Mouse (Mus musculus) hindbrain, embryonic 16.5 days (tissue): ENCODE measurements around the gene Synpo2. TPM values are rescaled to one million over a fixed set of nuclear protein-coding genes. Genes with fewer than 3 reads are reported as not detected.

ENCODE experiments used
- ATAC-seq: fragments of 200-750 bp; cut with Nextera tagmentation; 2 replicates; pipeline ENCODE4 v1.8.0; 2017; ENCODE audit warnings: moderate TSS enrichment, moderate library complexity
- H3K27ac ChIP-seq: fragments of 300-500 bp; sonication (generic); 2 replicates; pipeline ENCODE4 v1.5.1; 2014; ENCODE audit warnings: low read depth, mild to moderate bottlenecking, control low read depth, low read length, moderate library complexity
- H3K27me3 ChIP-seq: fragments of 300-500 bp; sonication (generic); replicated peaks from 2 replicates; pipeline ENCODE4 v1.6.1; 2014; ENCODE audit warnings: low read length; ENCODE audit not compliant: control insufficient read depth, insufficient read depth
- H3K36me3 ChIP-seq: fragments of 300-500 bp; sonication (generic); 2 replicates; pipeline ENCODE4 v1.6.1; 2014; ENCODE audit warnings: mild to moderate bottlenecking, low read length, moderate library complexity, mixed read lengths; ENCODE audit not compliant: control insufficient read depth, insufficient read depth
- H3K4me1 ChIP-seq: fragments of 300-500 bp; sonication (generic); 2 replicates; pipeline ENCODE4 v1.6.1; 2014; ENCODE audit warnings: low read depth, low read length; ENCODE audit not compliant: control insufficient read depth, insufficient read depth
- H3K4me2 ChIP-seq: fragments of 300-500 bp; sonication (generic); 2 replicates; pipeline ENCODE4 v1.6.1; 2014; ENCODE audit warnings: mild to moderate bottlenecking, low read length, control low read depth, moderate library complexity
- H3K4me3 ChIP-seq: fragments of 300-500 bp; sonication (generic); 2 replicates; pipeline ENCODE4 v1.5.1; 2014; ENCODE audit warnings: mild to moderate bottlenecking, low read length, control low read depth, moderate library complexity
- H3K9ac ChIP-seq: fragments of 300-500 bp; sonication (generic); 2 replicates; pipeline ENCODE4 v1.6.1; 2014; ENCODE audit warnings: low read depth, mild to moderate bottlenecking, control low read depth, low read length, moderate library complexity
- H3K9me3 ChIP-seq: fragments of 300-500 bp; sonication (generic); 2 replicates; pipeline ENCODE4 v1.6.1; 2014; ENCODE audit warnings: mild to moderate bottlenecking, low read length, moderate library complexity; ENCODE audit not compliant: control insufficient read depth
- WGBS: fragments of 180-500 bp; shearing (Covaris S2); extraction: QIAGEN DNeasy Blood & Tissue Kit; methylation state at CpG from one replicate; pipeline ENCODE4 v1.1.7; 2014; 5-methylcytosine and 5-hydroxymethylcytosine counted together
- polyA plus RNA-seq: library from polyadenylated mRNA; unstranded; fragments of >200 nt; fragmentation: Nextera tagmentation; extraction: Ambion mirVana; gene quantifications from 2 replicates; pipeline ENCODE4 v1.2.1, GENCODE M21; 2015

Gene Synpo2
- polyA plus RNA-seq, 1 experiment from 2014 or later = 0.99 TPM

DNA sequence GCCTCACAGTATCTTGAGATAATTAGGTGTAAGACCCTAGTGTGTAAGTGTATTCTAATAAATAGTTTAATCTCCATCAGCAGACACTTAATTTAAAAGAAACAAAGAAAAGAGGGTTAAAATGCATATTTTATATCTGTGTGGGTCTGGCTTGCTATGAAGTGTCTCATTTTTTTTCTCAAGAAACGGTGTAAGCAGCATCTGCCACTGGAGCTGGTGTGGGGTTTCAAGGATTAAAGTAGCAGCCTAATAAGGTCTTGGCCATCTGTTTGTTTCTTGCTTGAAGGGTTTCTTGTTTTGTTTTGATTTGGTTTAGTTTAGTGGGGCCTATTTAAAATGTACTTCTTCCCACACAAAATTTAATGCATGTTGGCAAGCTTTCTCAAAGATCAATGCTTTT is 46.1 kb downstream of the Synpo2 start:
- 46% methylated on average over 1 of the region's 1 CpGs for WGBS
- Histone ChIP-seq H3K4me2 (no peak overlapping the region), H3K9ac (no peak overlapping the region), H3K9me3 (no peaks in the 10 kb centered on the region), H3K27me3 (no peaks in the 10 kb centered on the region), H3K4me3 (no peak overlapping the region), H3K27ac (no peak overlapping the region), H3K36me3 (no peaks in the 10 kb centered on the region), H3K4me1 (no peaks in the 10 kb centered on the region)
- no peak for ATAC-seq

DNA sequence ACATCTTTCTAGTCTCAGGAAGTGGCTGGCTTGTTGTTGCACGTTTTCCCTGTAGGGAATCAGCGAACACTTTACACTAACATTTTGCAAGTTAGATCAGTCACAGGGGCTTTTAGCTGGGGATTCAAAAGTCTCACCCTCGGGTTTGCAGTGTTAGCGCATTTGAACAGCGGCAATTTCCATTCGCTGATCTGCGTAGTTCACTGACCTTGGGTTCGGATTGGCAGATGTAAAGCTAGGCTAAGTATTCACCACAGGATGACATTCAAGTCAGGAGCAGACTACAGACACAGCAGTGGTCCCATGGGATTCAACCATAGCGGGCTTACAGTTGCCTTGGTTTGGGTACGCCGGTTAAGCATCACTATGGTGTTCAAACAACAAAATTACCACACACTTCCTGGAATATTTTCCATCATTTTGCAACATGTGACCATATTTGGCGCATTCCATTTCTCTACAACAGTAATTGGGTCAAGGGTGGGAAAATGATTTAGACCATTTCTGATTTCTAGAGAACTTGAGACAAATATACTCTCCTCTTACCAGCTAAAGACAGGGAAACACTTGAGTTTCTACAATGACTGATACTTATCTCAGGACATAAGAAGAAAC is 47.2 kb downstream of the Synpo2 start:
- Histone ChIP-seq H3K27me3 (no peaks in the 10 kb centered on the region), H3K36me3 (no peaks in the 10 kb centered on the region), H3K4me3 (no peak overlapping the region), H3K9me3 (no peaks in the 10 kb centered on the region), H3K27ac (no peak overlapping the region), H3K4me1 (no peaks in the 10 kb centered on the region), H3K9ac (no peak overlapping the region), H3K4me2 (no peak overlapping the region)
- WGBS = 79% methylated on average over 12 of the region's 12 CpGs
- no peak for ATAC-seq

DNA sequence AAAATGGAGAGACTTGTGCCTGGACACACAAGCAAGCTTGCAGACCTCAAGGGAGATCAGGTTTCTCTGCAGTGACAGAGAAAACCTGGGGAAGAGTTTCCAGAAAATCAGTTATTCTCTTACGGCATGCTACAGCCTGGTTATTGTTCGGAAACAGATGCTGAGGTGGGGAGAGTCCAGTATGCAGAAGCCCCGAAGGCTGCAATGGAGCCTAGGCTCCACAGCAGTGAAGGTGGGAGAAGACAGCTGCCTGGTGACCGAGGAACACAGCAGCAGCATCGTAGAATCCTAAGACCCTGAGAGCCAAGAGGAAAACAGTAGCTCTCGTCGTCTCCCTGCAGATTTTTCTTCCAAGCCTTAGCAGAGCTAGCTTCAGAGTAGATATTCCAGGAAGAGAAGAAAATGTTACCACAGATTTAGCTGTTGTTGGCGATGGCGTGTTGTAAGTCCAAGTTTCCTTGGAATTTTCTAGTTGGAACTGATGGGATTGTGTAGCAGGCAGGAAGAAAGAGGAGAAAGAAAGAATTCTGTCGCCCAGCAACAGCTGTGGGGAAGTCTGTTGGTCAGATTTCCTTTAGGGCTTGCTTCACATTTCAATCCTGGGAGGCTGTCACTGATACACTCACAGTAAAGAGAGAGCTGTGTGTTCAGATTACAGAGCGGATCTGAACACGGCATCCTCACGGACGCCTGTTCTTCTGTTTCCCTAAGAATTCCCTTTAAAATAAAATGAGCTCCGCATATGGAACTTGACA is 48.4 kb downstream of the Synpo2 start:
- H3K9me3 ChIP-seq = no peaks in the 10 kb centered on the region
- H3K9ac ChIP-seq = no peak overlapping the region
- 76% methylated on average over 15 of the region's 15 CpGs for WGBS
- no peak overlapping the region for H3K27ac ChIP-seq
- H3K4me1 ChIP-seq = no peaks in the 10 kb centered on the region
- H3K36me3 ChIP-seq = no peaks in the 10 kb centered on the region
- H3K27me3 ChIP-seq = no peaks in the 10 kb centered on the region
- no peak for ATAC-seq
- H3K4me3 ChIP-seq = no peak overlapping the region
- H3K4me2 ChIP-seq = no peak overlapping the region

DNA sequence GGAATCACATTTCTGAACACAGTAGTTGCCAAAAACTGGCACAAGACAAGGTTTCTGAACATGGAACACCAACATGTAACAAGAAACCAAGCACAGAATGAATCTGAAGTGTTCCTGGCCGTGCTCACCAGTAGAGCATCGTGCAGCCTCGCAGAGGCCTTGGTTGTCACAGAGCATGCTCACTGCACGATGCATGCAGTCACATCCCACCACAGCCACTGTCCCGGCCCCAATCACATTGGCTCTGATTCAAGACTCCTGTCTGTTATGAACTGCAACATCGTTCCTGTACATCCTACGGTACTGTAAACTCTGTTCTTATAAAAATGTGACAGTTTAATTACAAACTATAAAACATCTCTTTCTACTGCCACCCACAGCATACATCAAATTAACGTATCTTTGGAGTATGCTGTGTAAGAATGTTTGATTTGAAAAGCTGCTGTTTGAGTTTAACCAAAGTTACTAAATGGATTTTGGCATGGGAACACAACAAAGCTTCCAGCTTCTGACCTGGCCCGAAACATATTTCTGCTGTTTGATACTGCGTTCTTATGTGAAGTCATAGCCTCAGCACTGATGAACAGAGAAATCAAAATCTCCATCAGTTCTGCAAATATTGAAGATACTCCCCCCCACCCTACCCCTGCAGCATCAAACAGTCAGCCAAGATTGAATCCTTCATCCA is 50.6 kb downstream of the Synpo2 start:
- no peak for ATAC-seq
- Histone ChIP-seq H3K4me2 (no peak overlapping the region), H3K4me1 (no peaks in the 10 kb centered on the region), H3K9ac (no peak overlapping the region), H3K9me3 (no peaks in the 10 kb centered on the region), H3K27me3 (no peaks in the 10 kb centered on the region), H3K4me3 (no peak overlapping the region), H3K27ac (no peak overlapping the region), H3K36me3 (no peaks in the 10 kb centered on the region)
- WGBS = 91% methylated on average over 10 of the region's 10 CpGs

DNA sequence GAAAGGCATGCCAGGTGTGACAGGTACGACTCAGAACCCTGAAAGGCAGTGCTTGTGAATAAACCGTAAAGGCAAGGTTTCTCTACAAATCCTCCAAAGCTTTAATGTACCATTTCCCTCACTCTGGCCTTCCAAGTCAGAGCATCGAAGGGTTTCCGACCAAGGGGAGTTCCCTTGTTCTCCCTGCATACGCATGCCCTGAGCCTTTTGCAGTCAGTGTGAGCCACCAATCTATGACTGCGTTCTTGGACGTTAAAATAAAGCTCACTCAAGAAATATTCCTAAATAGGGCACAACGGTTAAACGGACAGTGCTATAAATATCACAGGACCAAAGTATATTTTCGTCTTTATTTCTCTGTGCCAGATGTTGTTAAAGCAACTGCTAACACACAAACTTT is 51.7 kb downstream of the Synpo2 start:
- Histone ChIP-seq H3K27ac (no peak overlapping the region), H3K4me3 (no peak overlapping the region), H3K4me2 (no peak overlapping the region), H3K27me3 (no peaks in the 10 kb centered on the region), H3K9ac (no peak overlapping the region), H3K9me3 (no peaks in the 10 kb centered on the region), H3K4me1 (no peaks in the 10 kb centered on the region), H3K36me3 (no peaks in the 10 kb centered on the region)
- WGBS = 92% methylated on average over 10 of the region's 10 CpGs
- ATAC-seq = no peak

DNA sequence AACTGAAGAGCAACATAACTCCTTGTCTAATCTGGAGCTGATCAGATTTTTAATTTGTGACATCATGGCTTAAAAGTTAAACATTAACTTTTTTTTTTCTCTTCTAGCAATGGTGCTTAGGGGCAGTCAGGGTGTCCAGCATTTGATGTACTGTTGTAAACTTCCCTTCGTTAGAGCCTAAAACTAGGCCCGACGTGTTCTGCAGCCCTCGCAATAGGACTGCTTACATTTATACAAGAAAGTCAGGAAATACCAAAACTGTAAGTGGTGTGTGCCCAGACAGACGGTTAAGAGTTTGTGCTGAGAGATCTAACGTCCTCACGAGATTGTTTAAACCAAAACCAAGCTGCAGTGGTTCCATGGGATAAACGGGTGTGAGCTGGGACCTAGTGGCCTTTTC is 56.4 kb downstream of the Synpo2 start:
- Histone ChIP-seq H3K27ac (no peak overlapping the region), H3K36me3 (no peaks in the 10 kb centered on the region), H3K4me2 (no peak overlapping the region), H3K4me1 (no peaks in the 10 kb centered on the region), H3K9me3 (no peaks in the 10 kb centered on the region), H3K27me3 (no peaks in the 10 kb centered on the region), H3K9ac (no peak overlapping the region), H3K4me3 (no peak overlapping the region)
- 83% methylated on average over 8 of the region's 8 CpGs for WGBS
- ATAC-seq = no peak

DNA sequence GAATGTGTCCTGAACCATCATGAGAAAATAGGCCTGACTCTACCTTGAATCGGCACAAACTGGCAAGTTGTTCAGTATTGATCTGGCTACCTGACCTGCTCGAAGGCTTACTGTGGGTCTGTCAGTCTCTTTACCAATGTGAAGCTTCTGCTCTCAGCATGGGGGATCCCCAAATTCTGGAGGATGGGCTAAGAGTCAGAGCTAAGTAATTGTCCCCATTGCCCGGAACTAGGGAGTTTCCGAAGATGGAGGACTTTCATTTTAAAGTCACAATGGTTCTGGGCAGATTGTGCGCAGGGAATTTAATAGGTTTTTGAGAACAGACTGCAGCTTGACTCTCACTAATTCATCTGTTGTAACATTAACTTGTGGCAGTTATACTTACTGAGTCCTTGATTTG is 56.9 kb downstream of the Synpo2 start:
- WGBS = 82% methylated on average over 5 of the region's 5 CpGs
- H3K4me3 ChIP-seq = no peak overlapping the region
- ATAC-seq = no peak
- H3K4me1 ChIP-seq = no peaks in the 10 kb centered on the region
- no peak overlapping the region for H3K9ac ChIP-seq
- no peak overlapping the region for H3K27ac ChIP-seq
- no peaks in the 10 kb centered on the region for H3K36me3 ChIP-seq
- no peaks in the 10 kb centered on the region for H3K9me3 ChIP-seq
- H3K27me3 ChIP-seq = no peaks in the 10 kb centered on the region
- no peak overlapping the region for H3K4me2 ChIP-seq

DNA sequence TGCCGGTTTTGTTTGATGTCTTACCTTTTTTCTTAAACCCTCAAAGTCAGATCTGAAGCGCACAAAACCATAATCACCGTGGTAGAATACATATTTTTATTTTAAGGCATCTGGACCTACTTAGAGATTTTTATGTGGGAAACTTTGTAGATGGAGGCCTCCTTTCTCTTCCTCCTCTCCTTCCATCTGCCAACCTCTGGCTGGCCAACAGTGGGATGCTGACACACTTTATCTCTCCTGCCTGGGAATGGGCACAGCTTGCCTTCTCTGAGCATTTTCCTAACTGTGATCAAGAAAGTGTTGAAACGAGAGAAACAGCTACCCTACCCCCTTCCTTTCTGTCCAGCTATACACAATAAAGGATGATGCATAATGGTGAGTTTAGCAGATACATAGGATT is 57.5 kb downstream of the Synpo2 start:
- 79% methylated on average over 4 of the region's 4 CpGs for WGBS
- no peak for ATAC-seq
- Histone ChIP-seq H3K9ac (no peak overlapping the region), H3K9me3 (no peaks in the 10 kb centered on the region), H3K27me3 (no peaks in the 10 kb centered on the region), H3K36me3 (no peaks in the 10 kb centered on the region), H3K4me1 (no peaks in the 10 kb centered on the region), H3K4me3 (no peak overlapping the region), H3K27ac (no peak overlapping the region), H3K4me2 (no peak overlapping the region)
